Mouse (Mus musculus) myocyte (in vitro differentiated cells): ENCODE measurements around the gene Tmem191c. TPM values are rescaled to one million over a fixed set of nuclear protein-coding genes. Genes with fewer than 3 reads are reported as not detected.

Experiments
- H3K27me3 ChIP-seq: one replicate; pipeline ENCODE4 v1.6.1; 2011; ENCODE audit not compliant: control insufficient read depth, insufficient read depth, insufficient read length
- H3K36me3 ChIP-seq: one replicate; pipeline ENCODE4 v1.6.1; 2011; ENCODE audit not compliant: control insufficient read depth, insufficient read depth
- H3K4me2 ChIP-seq: one replicate; pipeline ENCODE4 v1.6.1; 2011; ENCODE audit warnings: low read depth, control low read depth
- H3K4me3 ChIP-seq: one replicate; pipeline ENCODE4 v1.5.1; 2011; ENCODE audit warnings: mild to moderate bottlenecking, control low read depth, moderate library complexity
- H3K79me2 ChIP-seq: one replicate; pipeline ENCODE4 v1.6.1; 2011; ENCODE audit not compliant: control insufficient read depth, insufficient read depth
- H3ac ChIP-seq: one replicate; pipeline ENCODE4 v1.6.1; 2011; ENCODE audit not compliant: control insufficient read depth, insufficient read length
- CEBPB ChIP-seq: IDR thresholded peaks from 2 replicates; pipeline ENCODE4 v1.6.1; 2011; ENCODE audit warnings: mild to moderate bottlenecking, moderate library complexity; ENCODE audit not compliant: poor library complexity, insufficient read depth, severe bottlenecking
- E2F4 ChIP-seq: IDR thresholded peaks from one replicate; pipeline ENCODE4 v1.6.1; 2011; ENCODE audit warnings: mild to moderate bottlenecking, control low read depth, moderate library complexity; ENCODE audit not compliant: insufficient read depth
- MAX ChIP-seq: IDR thresholded peaks from one replicate; pipeline ENCODE4 v1.6.1; 2011; ENCODE audit warnings: low read depth, mild to moderate bottlenecking, control low read depth
- MYOD1 ChIP-seq, 3 experiments: IDR thresholded peaks; one replicate each; pipeline ENCODE4 v1.6.1; 2011; ENCODE audit warnings: control low read depth in 2 of 3, low read depth in 2 of 3, mild to moderate bottlenecking in 2 of 3, moderate library complexity in 1 of 3; ENCODE audit not compliant: insufficient read length in 2 of 3, control insufficient read depth in 1 of 3
- MYOG ChIP-seq, 3 experiments: IDR thresholded peaks; one replicate each; pipeline ENCODE4 v1.6.1; 2011; ENCODE audit warnings: control low read depth in 2 of 3, low read depth in 2 of 3, mild to moderate bottlenecking in 2 of 3; ENCODE audit not compliant: insufficient read length in 2 of 3, control insufficient read depth in 1 of 3, insufficient read depth in 1 of 3
- POLR2A ChIP-seq: IDR thresholded peaks from one replicate; pipeline ENCODE4 v1.6.1; 2011; ENCODE audit warnings: low read depth, mild to moderate bottlenecking, control low read depth, moderate library complexity; ENCODE audit not compliant: insufficient read length
- POLR2AphosphoS2 ChIP-seq: IDR thresholded peaks from one replicate; pipeline ENCODE4 v1.6.1; 2011; ENCODE audit warnings: low read depth, control low read depth; ENCODE audit not compliant: insufficient read length
- REST ChIP-seq: IDR thresholded peaks from one replicate; pipeline ENCODE4 v1.6.1; 2011; ENCODE audit warnings: mild to moderate bottlenecking, control low read depth, moderate library complexity; ENCODE audit not compliant: insufficient read depth, insufficient read length
- SRF ChIP-seq: IDR thresholded peaks from one replicate; pipeline ENCODE4 v1.6.1; 2011; ENCODE audit warnings: low read depth; ENCODE audit not compliant: control insufficient read depth, insufficient read length
- TCF12 ChIP-seq: IDR thresholded peaks from one replicate; pipeline ENCODE4 v1.6.1; 2011; ENCODE audit warnings: mild to moderate bottlenecking, control low read depth; ENCODE audit not compliant: poor library complexity, insufficient read depth, severe bottlenecking
- TCF3 ChIP-seq: IDR thresholded peaks from one replicate; pipeline ENCODE4 v1.6.1; 2011; ENCODE audit warnings: low read depth, control low read depth; ENCODE audit not compliant: insufficient read length
- USF1 ChIP-seq: IDR thresholded peaks from one replicate; pipeline ENCODE4 v1.6.1; 2011; ENCODE audit warnings: low read depth, mild to moderate bottlenecking, control low read depth, moderate library complexity
- polyA plus RNA-seq: library from polyadenylated mRNA; unstranded; fragments of >200 nt; fragmentation: generic; extraction: Trizol; gene quantifications from one replicate; pipeline ENCODE4 v1.2.1, GENCODE M21; 2012; ENCODE audit warnings: missing spikeins

Tmem191c gene
- polyA plus RNA-seq, 1 experiment = 2.7 TPM

GRCm38 (mm10) chr16:17234499-17234895 is 41.4 kb upstream of the Tmem191c start:
- TF ChIP-seq MAX (no peak), MYOG (IDR thresholded peaks at IDR 0.05; ENCODE audit: control insufficient read depth in 1 of 3, insufficient read depth in 1 of 3, insufficient read length in 2 of 3, low read depth in 2 of 3) (no peak), TCF12 (no peak), TCF3 (no peak)
- Histone ChIP-seq H3K36me3 (no peaks in the 10 kb centered on the region), H3K4me2 (peak overlapping the region; percentile 96), H3K27me3 (no peaks in the 10 kb centered on the region), H3K79me2 (peaks cover 20% of the 10 kb centered on the region), H3K4me3 (peak overlapping the region; percentile 47), H3ac (peak overlapping the region; percentile 26)

- Histone ChIP-seq H3K79me2 (peaks cover 23% of the 10 kb centered on the region), H3K36me3 (no peaks in the 10 kb centered on the region), H3K4me2 (peak overlapping the region; percentile 96), H3K4me3 (peak overlapping the region; percentile 47), H3ac (no peak overlapping the region), H3K27me3 (no peaks in the 10 kb centered on the region)
- TF ChIP-seq POLR2AphosphoS2 (no peak), CEBPB (no peak), USF1 (no peak), E2F4 (no peak), POLR2A (no peak), MYOG (IDR thresholded peaks at IDR 0.05; ENCODE audit: control insufficient read depth in 1 of 3, insufficient read depth in 1 of 3, insufficient read length in 2 of 3, low read depth in 2 of 3) (no peak), TCF3 (no peak), REST (no peak), SRF (no peak), TCF12 (no peak), MYOD1 (IDR thresholded peaks at IDR 0.05; ENCODE audit: control insufficient read depth in 1 of 3, insufficient read length in 2 of 3, low read depth in 2 of 3) (no peak)
Observed at GRCm38 (mm10) chr16:17234916-17235665, 40.8 kb upstream of the Tmem191c start.

- H3K27me3 ChIP-seq = no peaks in the 10 kb centered on the region
- no peak overlapping the region for H3ac ChIP-seq
- TF ChIP-seq MYOD1 (IDR thresholded peaks at IDR 0.05; ENCODE audit: control insufficient read depth in 1 of 3, insufficient read length in 2 of 3, low read depth in 2 of 3) (no peak), MAX (no peak), E2F4 (no peak), REST (no peak), SRF (no peak), POLR2A (no peak), TCF3 (no peak), POLR2AphosphoS2 (no peak), CEBPB (no peak), TCF12 (no peak), USF1 (no peak), MYOG (IDR thresholded peaks at IDR 0.05; ENCODE audit: control insufficient read depth in 1 of 3, insufficient read depth in 1 of 3, insufficient read length in 2 of 3, low read depth in 2 of 3) (no peak)
- peaks cover 27% of the 10 kb centered on the region for H3K79me2 ChIP-seq
- no peak overlapping the region for H3K4me3 ChIP-seq
- H3K4me2 ChIP-seq = no peak overlapping the region
- no peaks in the 10 kb centered on the region for H3K36me3 ChIP-seq
Observed at GRCm38 (mm10) chr16:17237634-17238033, 38.2 kb upstream of the Tmem191c start.

- H3K4me2 ChIP-seq = no peak overlapping the region
- no peak overlapping the region for H3ac ChIP-seq
- TF ChIP-seq MAX (no peak), CEBPB (no peak)
- no peaks in the 10 kb centered on the region for H3K36me3 ChIP-seq
- no peaks in the 10 kb centered on the region for H3K27me3 ChIP-seq
- peaks cover 27% of the 10 kb centered on the region for H3K79me2 ChIP-seq
- no peak overlapping the region for H3K4me3 ChIP-seq
Observed at GRCm38 (mm10) chr16:17239409-17239808, 36.5 kb upstream of the Tmem191c start.

GRCm38 (mm10) chr16:17243731-17244130 is 32.1 kb upstream of the Tmem191c start:
- TF ChIP-seq SRF (no peak), REST (no peak), MYOG (IDR thresholded peaks at IDR 0.05; ENCODE audit: control insufficient read depth in 1 of 3, insufficient read depth in 1 of 3, insufficient read length in 2 of 3, low read depth in 2 of 3) (no peak), POLR2AphosphoS2 (no peak), MYOD1 (IDR thresholded peaks at IDR 0.05; ENCODE audit: control insufficient read depth in 1 of 3, insufficient read length in 2 of 3, low read depth in 2 of 3) (no peak), TCF12 (no peak), POLR2A (no peak), CEBPB (no peak), E2F4 (no peak), USF1 (no peak), MAX (no peak), TCF3 (no peak)
- Histone ChIP-seq H3K27me3 (no peaks in the 10 kb centered on the region), H3K79me2 (peaks cover 15% of the 10 kb centered on the region), H3K4me3 (no peak overlapping the region), H3K36me3 (no peaks in the 10 kb centered on the region), H3K4me2 (no peak overlapping the region), H3ac (no peak overlapping the region)
